Mouse (Mus musculus) forebrain, embryonic 15.5 days (tissue): ENCODE measurements at regions not wholly inside any gene's neighbourhood (a gene's known extent, or its start where the extent isn't known, plus 50 kb on each side); places are given as distances from the start of the nearest gene placed in this dataset.

Source experiments
- ATAC-seq: fragments of 200-750 bp; cut with Nextera tagmentation; replicated peaks from 2 replicates; pipeline ENCODE4 v1.8.0; 2017; ENCODE audit warnings: mild to moderate bottlenecking, moderate TSS enrichment, moderate library complexity
- H3K27ac ChIP-seq: fragments of 300-500 bp; sonication (generic); replicated peaks from 2 replicates; pipeline ENCODE4 v1.5.1; 2015; ENCODE audit warnings: mild to moderate bottlenecking, inconsistent platforms
- H3K27me3 ChIP-seq: fragments of 300-500 bp; sonication (generic); 2 replicates; pipeline ENCODE4 v1.6.1; 2015; ENCODE audit warnings: inconsistent platforms
- H3K36me3 ChIP-seq: fragments of 300-500 bp; sonication (generic); 2 replicates; pipeline ENCODE4 v1.6.1; 2015; ENCODE audit warnings: mild to moderate bottlenecking, inconsistent platforms
- H3K4me1 ChIP-seq: fragments of 300-500 bp; sonication (generic); 2 replicates; pipeline ENCODE4 v1.6.1; 2015; ENCODE audit warnings: inconsistent platforms
- H3K4me2 ChIP-seq: fragments of 300-500 bp; sonication (generic); replicated peaks from 2 replicates; pipeline ENCODE4 v1.6.1; 2015; ENCODE audit warnings: mild to moderate bottlenecking, inconsistent platforms
- H3K4me3 ChIP-seq: fragments of 300-500 bp; sonication (generic); 2 replicates; pipeline ENCODE4 v1.5.1; 2015; ENCODE audit warnings: mild to moderate bottlenecking, inconsistent platforms
- H3K9ac ChIP-seq: fragments of 300-500 bp; sonication (generic); replicated peaks from 2 replicates; pipeline ENCODE4 v1.6.1; 2015; ENCODE audit warnings: mild to moderate bottlenecking, inconsistent platforms
- H3K9me3 ChIP-seq: fragments of 300-500 bp; sonication (generic); 2 replicates; pipeline ENCODE4 v1.6.1; 2016; ENCODE audit warnings: inconsistent platforms
- WGBS: fragments of 180-500 bp; shearing (Covaris S2); methylation state at CpG from one replicate; pipeline ENCODE4 v1.1.7; 2015; ENCODE audit warnings: mixed read lengths; 5-methylcytosine and 5-hydroxymethylcytosine counted together

- H3K4me3 ChIP-seq: no peak overlapping the region
- H3K4me1 ChIP-seq: no peaks in the 10 kb centered on the region
- H3K27ac ChIP-seq: no peak overlapping the region
- H3K4me2 ChIP-seq: no peak overlapping the region
- WGBS: 62% methylated on average over 2 of the region's 2 CpGs
- H3K9me3 ChIP-seq: no peaks in the 10 kb centered on the region
- no peak overlapping the region for H3K9ac ChIP-seq
- no peaks in the 10 kb centered on the region for H3K27me3 ChIP-seq
- no peaks in the 10 kb centered on the region for H3K36me3 ChIP-seq
- no peak for ATAC-seq
Measured at GRCm38 (mm10) chr11:31282136-31282535, 87.7 kb downstream of the Stc2 start.

GRCm38 (mm10) chr11:31248467-31248866 is 66.2 kb upstream of the Gm17332 start:
- Histone ChIP-seq H3K27ac (no peak overlapping the region), H3K9ac (no peak overlapping the region), H3K36me3 (no peaks in the 10 kb centered on the region), H3K4me3 (no peak overlapping the region), H3K4me1 (no peaks in the 10 kb centered on the region), H3K9me3 (no peaks in the 10 kb centered on the region), H3K27me3 (no peaks in the 10 kb centered on the region), H3K4me2 (no peak overlapping the region)
- WGBS: 21% methylated on average over 2 of the region's 2 CpGs
- peak; percentile 68 for ATAC-seq
